Mouse (Mus musculus) embryonic facial prominence, embryonic 13.5 days (tissue): Measurements from ENCODE around the gene Gm43517. TPM values are rescaled to one million over a fixed set of nuclear protein-coding genes. Genes with fewer than 3 reads are reported as not detected.

Source experiments
- ATAC-seq: fragments of 200-750 bp; cut with Nextera tagmentation; 2 replicates; pipeline ENCODE4 v1.8.0; 2017; ENCODE audit warnings: low read depth; ENCODE audit not compliant: insufficient number of reproducible peaks, insufficient read depth, low FRiP score, low TSS enrichment
- H3K27ac ChIP-seq: fragments of 300-500 bp; sonication (generic); 2 replicates; pipeline ENCODE4 v1.5.1; 2015; ENCODE audit warnings: moderate library complexity, mild to moderate bottlenecking, inconsistent platforms
- H3K27me3 ChIP-seq: fragments of 300-500 bp; sonication (generic); 2 replicates; pipeline ENCODE4 v1.6.1; 2015; ENCODE audit warnings: mild to moderate bottlenecking, inconsistent platforms
- H3K36me3 ChIP-seq: fragments of 300-500 bp; sonication (generic); 2 replicates; pipeline ENCODE4 v1.6.1; 2015; ENCODE audit warnings: mild to moderate bottlenecking, inconsistent platforms
- H3K4me1 ChIP-seq: fragments of 300-500 bp; sonication (generic); 2 replicates; pipeline ENCODE4 v1.6.1; 2015; ENCODE audit warnings: inconsistent platforms
- H3K4me2 ChIP-seq: fragments of 300-500 bp; sonication (generic); 2 replicates; pipeline ENCODE4 v1.6.1; 2015; ENCODE audit warnings: moderate library complexity, mild to moderate bottlenecking, inconsistent platforms
- H3K4me3 ChIP-seq: fragments of 300-500 bp; sonication (generic); 2 replicates; pipeline ENCODE4 v1.5.1; 2015; ENCODE audit warnings: mild to moderate bottlenecking, inconsistent platforms
- H3K9ac ChIP-seq: fragments of 300-500 bp; sonication (generic); 2 replicates; pipeline ENCODE4 v1.6.1; 2015; ENCODE audit warnings: mild to moderate bottlenecking, inconsistent platforms
- H3K9me3 ChIP-seq: fragments of 300-500 bp; sonication (generic); 2 replicates; pipeline ENCODE4 v1.6.1; 2016; ENCODE audit warnings: inconsistent platforms
- WGBS: fragments of 180-500 bp; shearing (Covaris S2); methylation state at CpG from one replicate; pipeline ENCODE4 v1.1.7; 2015; ENCODE audit warnings: mixed read lengths; 5-methylcytosine and 5-hydroxymethylcytosine counted together
- polyA plus RNA-seq: library from polyadenylated mRNA; unstranded; fragments of >200 nt; fragmentation: Nextera tagmentation; extraction: Ambion mirVana; gene quantifications from 2 replicates; pipeline ENCODE4 v1.2.1, GENCODE M21; 2015

Gene Gm43517
- not detected in 2 replicates for polyA plus RNA-seq

GRCm38 (mm10) chr12:49384876-49385630 lies at the start of gene Gm43517:
Gene Gm43517, plus strand, starts transcription at chr12:49385174.
- WGBS: under 1% methylated on average over 73 of the region's 75 CpGs
- H3K4me1 ChIP-seq: peaks cover 8% of the 10 kb centered on the region; the same call in 1 of the 2 replicates
- H3K36me3 ChIP-seq: no peaks in the 10 kb centered on the region
- peak within 1 kb of the TSS; percentile 43 for H3K4me3 ChIP-seq
- H3K27me3 ChIP-seq: peaks cover 80% of the 10 kb centered on the region
- peak within 1 kb of the TSS; percentile 55; the same call in 1 of the 2 replicates for H3K27ac ChIP-seq
- ATAC-seq: no peak
- peak within 1 kb of the TSS; percentile 58 for H3K4me2 ChIP-seq
- no peaks in the 10 kb centered on the region for H3K9me3 ChIP-seq
- H3K9ac ChIP-seq: peak within 1 kb of the TSS; percentile 46

GRCm38 (mm10) chr12:49349697-49350096 lies 35.3 kb upstream of the Gm43517 start:
- Histone ChIP-seq H3K4me2 (no peak overlapping the region), H3K27ac (no peak overlapping the region)

GRCm38 (mm10) chr12:49368931-49369330 lies 16.0 kb upstream of the Gm43517 start:
- Histone ChIP-seq H3K4me1 (no peaks in the 10 kb centered on the region), H3K4me3 (no peak overlapping the region), H3K27ac (no peak overlapping the region), H3K36me3 (no peaks in the 10 kb centered on the region), H3K9me3 (no peaks in the 10 kb centered on the region), H3K4me2 (no peak overlapping the region), H3K27me3 (peaks cover 35% of the 10 kb centered on the region), H3K9ac (no peak overlapping the region)
- 65% methylated on average over 1 of the region's 1 CpGs for WGBS
- ATAC-seq: no peak

More at GRCm38 (mm10) chr12:49349697-49350096, 35.3 kb upstream of the Gm43517 start:
- Histone ChIP-seq H3K4me3 (no peak overlapping the region), H3K27me3 (no peaks in the 10 kb centered on the region), H3K9ac (no peak overlapping the region), H3K4me1 (no peaks in the 10 kb centered on the region), H3K36me3 (no peaks in the 10 kb centered on the region), H3K9me3 (no peaks in the 10 kb centered on the region)
- no peak for ATAC-seq
- 85% methylated on average over 10 of the region's 10 CpGs for WGBS

DNA sequence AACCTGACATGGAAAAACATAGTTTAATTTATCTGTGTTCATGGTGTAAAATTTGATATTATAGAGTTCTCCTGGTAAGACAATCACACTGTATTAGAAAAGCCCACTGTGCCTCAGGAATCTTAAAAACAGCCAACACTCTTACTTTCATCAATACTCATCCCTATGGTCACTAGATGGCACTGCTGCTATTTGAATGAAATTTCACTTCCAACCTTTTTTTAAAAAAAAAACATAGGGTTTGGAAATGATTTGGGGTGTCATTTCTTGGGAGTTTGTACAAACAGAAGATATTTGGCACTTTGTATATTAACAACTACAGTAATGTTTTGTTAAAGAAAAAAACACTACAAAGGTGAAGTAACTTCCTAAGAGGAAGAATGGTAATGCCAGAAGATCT lies 12.8 kb upstream of the Gm43517 start:
- Histone ChIP-seq H3K4me3 (no peak overlapping the region), H3K27me3 (peaks cover 65% of the 10 kb centered on the region), H3K4me2 (no peak overlapping the region), H3K4me1 (no peaks in the 10 kb centered on the region), H3K9ac (no peak overlapping the region), H3K36me3 (no peaks in the 10 kb centered on the region), H3K27ac (no peak overlapping the region), H3K9me3 (no peaks in the 10 kb centered on the region)
- ATAC-seq: no peak

DNA sequence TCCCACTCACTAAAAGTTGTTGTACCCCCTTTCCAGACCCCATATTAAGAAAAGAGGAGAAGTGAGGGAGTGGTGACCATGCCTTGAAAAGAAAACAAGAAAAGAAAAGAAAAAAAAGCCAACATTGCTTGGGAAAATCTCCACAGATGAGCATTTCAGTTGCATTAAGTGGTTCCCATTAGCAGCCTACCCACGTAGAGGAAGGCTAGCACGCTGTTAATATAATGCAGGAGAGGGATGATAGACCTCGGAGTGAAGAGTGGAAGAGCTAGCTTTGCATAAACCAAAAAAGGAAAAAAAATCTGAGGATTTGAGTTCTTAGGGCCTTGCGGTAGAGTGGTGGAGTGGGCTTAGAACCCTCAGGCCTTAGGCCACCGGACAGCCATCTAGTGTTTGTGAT lies 11.8 kb upstream of the Gm43517 start:
- Histone ChIP-seq H3K27me3 (peaks cover 75% of the 10 kb centered on the region), H3K9ac (no peak overlapping the region), H3K36me3 (no peaks in the 10 kb centered on the region), H3K27ac (no peak overlapping the region), H3K9me3 (no peaks in the 10 kb centered on the region), H3K4me3 (no peak overlapping the region), H3K4me2 (no peak overlapping the region), H3K4me1 (no peaks in the 10 kb centered on the region)
- WGBS: 9% methylated on average over 5 of the region's 5 CpGs
- no peak for ATAC-seq

GRCm38 (mm10) chr12:49373821-49374605 lies 11.0 kb upstream of the Gm43517 start:
- no peak overlapping the region for H3K9ac ChIP-seq
- no peaks in the 10 kb centered on the region for H3K36me3 ChIP-seq
- no peak overlapping the region for H3K27ac ChIP-seq
- ATAC-seq: no peak
- H3K4me1 ChIP-seq: no peaks in the 10 kb centered on the region
- H3K9me3 ChIP-seq: no peaks in the 10 kb centered on the region
- 2% methylated on average over 24 of the region's 24 CpGs for WGBS
- H3K4me3 ChIP-seq: peak overlapping the region; percentile 32
- H3K4me2 ChIP-seq: peak overlapping the region; percentile 57
- peaks cover 84% of the 10 kb centered on the region for H3K27me3 ChIP-seq

DNA sequence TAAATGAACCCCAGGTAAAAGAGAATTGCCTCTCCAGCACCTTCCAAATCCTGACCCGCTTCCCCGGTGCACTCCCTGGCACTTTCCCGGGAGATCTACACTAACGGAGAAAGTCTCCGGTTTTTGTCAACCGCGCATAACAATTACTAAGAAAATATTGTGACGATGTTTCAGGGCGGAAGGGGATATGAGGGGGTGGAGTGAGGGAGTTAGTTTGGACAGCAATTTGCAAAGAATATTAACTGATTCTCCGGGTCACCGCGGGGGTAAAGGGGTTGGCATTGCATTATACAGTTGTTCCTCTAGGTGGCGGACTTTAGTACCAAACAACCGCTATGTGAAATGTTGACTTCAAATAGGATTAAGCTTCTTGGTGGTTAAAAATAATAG lies 10.4 kb upstream of the Gm43517 start:
- peak overlapping the region; percentile 32 for H3K4me3 ChIP-seq
- no peak overlapping the region for H3K27ac ChIP-seq
- H3K4me2 ChIP-seq: peak overlapping the region; percentile 57
- H3K4me1 ChIP-seq: no peaks in the 10 kb centered on the region
- H3K27me3 ChIP-seq: peaks cover 87% of the 10 kb centered on the region
- no peak overlapping the region for H3K9ac ChIP-seq
- WGBS: under 1% methylated on average over 14 of the region's 14 CpGs
- H3K36me3 ChIP-seq: no peaks in the 10 kb centered on the region
- no peaks in the 10 kb centered on the region for H3K9me3 ChIP-seq
- no peak for ATAC-seq

DNA sequence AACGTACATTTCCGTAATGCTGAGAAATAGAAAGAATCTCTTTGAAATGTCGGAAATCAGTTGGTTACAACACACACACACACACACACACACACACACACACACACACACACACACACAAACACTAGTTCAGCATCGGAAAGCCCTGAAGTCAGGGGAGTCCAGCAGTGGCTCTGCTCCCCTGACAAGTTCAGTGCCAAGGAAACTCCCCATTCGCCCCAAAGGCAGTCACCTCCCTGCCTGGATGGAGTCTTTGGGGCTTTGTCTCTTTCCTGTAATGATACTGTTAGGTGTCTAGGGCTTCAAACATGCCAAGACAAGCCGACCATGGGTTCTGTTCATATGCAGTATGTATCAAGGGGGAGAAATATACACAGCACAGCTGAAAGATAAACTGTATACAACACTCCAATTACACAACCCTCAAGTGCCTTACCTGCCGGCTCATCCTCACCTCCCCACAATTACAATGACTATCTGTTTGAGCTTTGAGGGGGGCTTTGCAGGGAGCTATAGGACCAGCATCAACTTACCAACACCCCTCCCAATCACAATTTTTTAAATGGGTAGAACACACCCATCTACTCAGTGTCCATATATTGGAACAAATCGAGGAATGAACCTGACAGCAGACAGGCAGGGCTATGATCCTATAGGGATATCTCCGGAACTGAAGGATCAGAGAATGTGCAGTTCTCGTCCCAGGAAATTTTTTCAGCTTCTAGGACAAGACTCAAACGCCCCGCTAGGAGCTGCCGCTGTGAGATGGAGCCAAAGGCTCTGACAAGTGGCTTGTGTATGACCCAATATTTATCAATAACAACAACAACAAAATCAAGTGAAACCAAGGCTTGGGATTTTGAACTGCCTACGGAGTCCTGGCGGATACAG lies 9.3 kb upstream of the Gm43517 start:
- no peak overlapping the region for H3K27ac ChIP-seq
- 5% methylated on average over 15 of the region's 15 CpGs for WGBS
- H3K27me3 ChIP-seq: peaks cover 91% of the 10 kb centered on the region
- no peak overlapping the region for H3K9ac ChIP-seq
- no peak overlapping the region for H3K4me3 ChIP-seq
- no peak overlapping the region for H3K4me2 ChIP-seq
- H3K4me1 ChIP-seq: no peaks in the 10 kb centered on the region
- H3K36me3 ChIP-seq: no peaks in the 10 kb centered on the region
- no peak for ATAC-seq
- no peaks in the 10 kb centered on the region for H3K9me3 ChIP-seq

- ATAC-seq: no peak
- H3K9ac ChIP-seq: no peak overlapping the region
- peaks cover 91% of the 10 kb centered on the region for H3K27me3 ChIP-seq
- no peaks in the 10 kb centered on the region for H3K36me3 ChIP-seq
- H3K4me1 ChIP-seq: no peaks in the 10 kb centered on the region
- WGBS: 1% methylated on average over 19 of the region's 19 CpGs
- H3K4me3 ChIP-seq: no peak overlapping the region
- no peak overlapping the region for H3K4me2 ChIP-seq
- no peak overlapping the region for H3K27ac ChIP-seq
- no peaks in the 10 kb centered on the region for H3K9me3 ChIP-seq
Observed at GRCm38 (mm10) chr12:49376318-49376992, 8.5 kb upstream of the Gm43517 start.

GRCm38 (mm10) chr12:49377281-49377970 lies 7.5 kb upstream of the Gm43517 start:
- H3K36me3 ChIP-seq: no peaks in the 10 kb centered on the region
- no peaks in the 10 kb centered on the region for H3K4me1 ChIP-seq
- no peak overlapping the region for H3K27ac ChIP-seq
- under 1% methylated on average over 15 of the region's 15 CpGs for WGBS
- H3K9ac ChIP-seq: no peak overlapping the region
- H3K4me2 ChIP-seq: no peak overlapping the region
- H3K9me3 ChIP-seq: no peaks in the 10 kb centered on the region
- no peak for ATAC-seq
- H3K27me3 ChIP-seq: peaks cover 97% of the 10 kb centered on the region
- H3K4me3 ChIP-seq: no peak overlapping the region
